Mouse (Mus musculus): ENCODE measurements around the gene Slc35e3. TPM values are rescaled to one million over a fixed set of nuclear protein-coding genes. Genes with fewer than 3 reads are reported as not detected.

The Slc35e3 gene
- polyA plus RNA-seq, 1 experiment from 2014 or later, result 19.8 TPM

- DNase-seq (ENCODE audit: low spot score) (peak; percentile 54), ATAC-seq (ENCODE audit: insufficient number of reproducible peaks, low FRiP score, low TSS enrichment, low read depth) (no peak; the same call in 1 of the 2 replicates)
- WGBS, result 90% methylated on average over 13 of the region's 13 CpGs
- no peaks in the 10 kb centered on the region for H3K4me1 ChIP-seq (ENCODE audit: control insufficient read depth, insufficient read depth, low read length)
- no peak overlapping the region for H3K4me2 ChIP-seq (ENCODE audit: low read depth, severe bottlenecking)
- H3K36me3 ChIP-seq (ENCODE audit: control insufficient read depth, insufficient read depth, low read length), result peaks cover 19% of the 10 kb centered on the region
- H3K9me3 ChIP-seq (ENCODE audit: control insufficient read depth, low read length), result no peaks in the 10 kb centered on the region
- no peak overlapping the region for H3K27ac ChIP-seq (replicated peaks; ENCODE audit: low read depth, low read length)
- no peaks in the 10 kb centered on the region for H3K27me3 ChIP-seq (ENCODE audit: control insufficient read depth, insufficient read depth, low read length)
- H3K9ac ChIP-seq (ENCODE audit: low read length), result no peak overlapping the region
- H3K4me3 ChIP-seq (ENCODE audit: low read depth, low read length), result no peak overlapping the region
Measured at GRCm38 (mm10) chr10:117688204-117689151, 57.7 kb downstream of the Slc35e3 start.

- H3K36me3 ChIP-seq (ENCODE audit: control insufficient read depth, insufficient read depth, low read length), result peaks cover 14% of the 10 kb centered on the region
- no peaks in the 10 kb centered on the region for H3K9me3 ChIP-seq (ENCODE audit: control insufficient read depth, low read length)
- WGBS, result 90% methylated on average over 7 of the region's 7 CpGs
- H3K4me1 ChIP-seq (ENCODE audit: control insufficient read depth, insufficient read depth, low read length), result no peaks in the 10 kb centered on the region
- no peak overlapping the region for H3K4me2 ChIP-seq (ENCODE audit: low read depth, severe bottlenecking)
- H3K9ac ChIP-seq (ENCODE audit: low read length), result no peak overlapping the region
- H3K27me3 ChIP-seq (ENCODE audit: control insufficient read depth, insufficient read depth, low read length), result no peaks in the 10 kb centered on the region
- ATAC-seq (ENCODE audit: insufficient number of reproducible peaks, low FRiP score, low TSS enrichment, low read depth) (no peak), DNase-seq (ENCODE audit: low spot score) (no peak)
- H3K4me3 ChIP-seq (ENCODE audit: low read depth, low read length), result no peak overlapping the region
- H3K27ac ChIP-seq (replicated peaks; ENCODE audit: low read depth, low read length), result no peak overlapping the region
Measured at GRCm38 (mm10) chr10:117687577-117687976, 58.6 kb downstream of the Slc35e3 start.

- no peaks in the 10 kb centered on the region for H3K27me3 ChIP-seq (ENCODE audit: control insufficient read depth, insufficient read depth, low read length)
- no peak overlapping the region for H3K27ac ChIP-seq (replicated peaks; ENCODE audit: low read depth, low read length)
- DNase-seq (ENCODE audit: low spot score) (no peak), ATAC-seq (ENCODE audit: insufficient number of reproducible peaks, low FRiP score, low TSS enrichment, low read depth) (no peak)
- no peak overlapping the region for H3K4me3 ChIP-seq (ENCODE audit: low read depth, low read length)
- H3K9me3 ChIP-seq (ENCODE audit: control insufficient read depth, low read length), result no peaks in the 10 kb centered on the region
- WGBS, result 70% methylated on average over 3 of the region's 3 CpGs
- peaks cover 11% of the 10 kb centered on the region for H3K36me3 ChIP-seq (ENCODE audit: control insufficient read depth, insufficient read depth, low read length)
- no peak overlapping the region for H3K4me2 ChIP-seq (ENCODE audit: low read depth, severe bottlenecking)
- no peaks in the 10 kb centered on the region for H3K4me1 ChIP-seq (ENCODE audit: control insufficient read depth, insufficient read depth, low read length)
- no peak overlapping the region for H3K9ac ChIP-seq (ENCODE audit: low read length)
Measured at GRCm38 (mm10) chr10:117687018-117687417, 59.1 kb downstream of the Slc35e3 start.

- no peak overlapping the region for H3K4me2 ChIP-seq (ENCODE audit: low read depth, severe bottlenecking)
- ATAC-seq (ENCODE audit: insufficient number of reproducible peaks, low FRiP score, low TSS enrichment, low read depth) (no peak), DNase-seq (ENCODE audit: low spot score) (no peak)
- no peaks in the 10 kb centered on the region for H3K4me1 ChIP-seq (ENCODE audit: control insufficient read depth, insufficient read depth, low read length)
- H3K9me3 ChIP-seq (ENCODE audit: control insufficient read depth, low read length), result no peaks in the 10 kb centered on the region
- H3K36me3 ChIP-seq (ENCODE audit: control insufficient read depth, insufficient read depth, low read length), result peaks cover 11% of the 10 kb centered on the region
- H3K27me3 ChIP-seq (ENCODE audit: control insufficient read depth, insufficient read depth, low read length), result no peaks in the 10 kb centered on the region
- no peak overlapping the region for H3K4me3 ChIP-seq (ENCODE audit: low read depth, low read length)
- WGBS, result 94% methylated on average over 13 of the region's 13 CpGs
- H3K27ac ChIP-seq (replicated peaks; ENCODE audit: low read depth, low read length), result no peak overlapping the region
- H3K9ac ChIP-seq (ENCODE audit: low read length), result no peak overlapping the region
Measured at GRCm38 (mm10) chr10:117685849-117686591, 60.1 kb downstream of the Slc35e3 start.

GRCm38 (mm10) chr10:117685171-117685848 is 60.9 kb downstream of the Slc35e3 start:
- Histone ChIP-seq H3K9ac (ENCODE audit: low read length) (no peak overlapping the region), H3K4me1 (ENCODE audit: control insufficient read depth, insufficient read depth, low read length) (no peaks in the 10 kb centered on the region), H3K4me3 (ENCODE audit: low read depth, low read length) (no peak overlapping the region), H3K9me3 (ENCODE audit: control insufficient read depth, low read length) (no peaks in the 10 kb centered on the region), H3K4me2 (ENCODE audit: low read depth, severe bottlenecking) (no peak overlapping the region), H3K27me3 (ENCODE audit: control insufficient read depth, insufficient read depth, low read length) (no peaks in the 10 kb centered on the region), H3K36me3 (ENCODE audit: control insufficient read depth, insufficient read depth, low read length) (peaks cover 8% of the 10 kb centered on the region), H3K27ac (replicated peaks; ENCODE audit: low read depth, low read length) (no peak overlapping the region)
- ATAC-seq (ENCODE audit: insufficient number of reproducible peaks, low FRiP score, low TSS enrichment, low read depth), result no peak
- DNase-seq (ENCODE audit: low spot score), result no peak
- WGBS, result 93% methylated on average over 15 of the region's 15 CpGs

- Histone ChIP-seq H3K4me1 (ENCODE audit: control insufficient read depth, insufficient read depth, low read length) (no peaks in the 10 kb centered on the region), H3K27me3 (ENCODE audit: control insufficient read depth, insufficient read depth, low read length) (no peaks in the 10 kb centered on the region), H3K4me3 (ENCODE audit: low read depth, low read length) (no peak overlapping the region), H3K9me3 (ENCODE audit: control insufficient read depth, low read length) (no peaks in the 10 kb centered on the region), H3K36me3 (ENCODE audit: control insufficient read depth, insufficient read depth, low read length) (0 out of 2 replicates have a peak, but pooled peaks cover 5% of the 10 kb centered on the region), H3K9ac (ENCODE audit: low read length) (no peak overlapping the region), H3K27ac (replicated peaks; ENCODE audit: low read depth, low read length) (no peak overlapping the region), H3K4me2 (ENCODE audit: low read depth, severe bottlenecking) (no peak overlapping the region)
- WGBS, result 89% methylated on average over 19 of the region's 19 CpGs
- no peak for ATAC-seq (ENCODE audit: insufficient number of reproducible peaks, low FRiP score, low TSS enrichment, low read depth)
- DNase-seq (ENCODE audit: low spot score), result no peak
Measured at GRCm38 (mm10) chr10:117684298-117685170, 61.6 kb downstream of the Slc35e3 start.

- Histone ChIP-seq H3K4me2 (ENCODE audit: low read depth, severe bottlenecking) (no peak overlapping the region), H3K4me3 (ENCODE audit: low read depth, low read length) (no peak overlapping the region), H3K36me3 (ENCODE audit: control insufficient read depth, insufficient read depth, low read length) (0 out of 2 replicates have a peak, but pooled peaks cover 3% of the 10 kb centered on the region), H3K9me3 (ENCODE audit: control insufficient read depth, low read length) (no peaks in the 10 kb centered on the region), H3K9ac (ENCODE audit: low read length) (no peak overlapping the region), H3K27me3 (ENCODE audit: control insufficient read depth, insufficient read depth, low read length) (no peaks in the 10 kb centered on the region), H3K27ac (replicated peaks; ENCODE audit: low read depth, low read length) (no peak overlapping the region), H3K4me1 (ENCODE audit: control insufficient read depth, insufficient read depth, low read length) (no peaks in the 10 kb centered on the region)
- DNase-seq (ENCODE audit: low spot score), result no peak
- no peak for ATAC-seq (ENCODE audit: insufficient number of reproducible peaks, low FRiP score, low TSS enrichment, low read depth)
- WGBS, result 92% methylated on average over 9 of the region's 9 CpGs
Measured at GRCm38 (mm10) chr10:117683734-117684037, 62.5 kb downstream of the Slc35e3 start.

All from limb, embryonic 11.5 days (tissue).